In genomic region chr3:97900516-97901490, GRCm38 (mm10) we compare ENCODE assay signal across 8 mouse cellular contexts. TPM values are rescaled to one million over a fixed set of nuclear protein-coding genes. Genes with fewer than 3 reads are reported as not detected.
DNase-seq lines count a peak whose midpoint lies in the region; ATAC-seq lines count a peak whose summit lies in the region.

Sec22b (plus strand) TSS chr3:97901190.

- peak within 1 kb of the TSS; percentile 85 for H3K4me3 ChIP-seq in hindbrain, embryonic 12.5 days

- no peaks in the 10 kb centered on the region for H3K27me3 ChIP-seq in hindbrain, embryonic 12.5 days

- peaks cover 13% of the 10 kb centered on the region for H3K4me1 ChIP-seq in hindbrain, embryonic 12.5 days

- peak within 1 kb of the TSS; percentile 77 for H3K4me2 ChIP-seq in hindbrain, embryonic 12.5 days (replicated peaks)

- 5% methylated on average over 41 of the region's 41 CpGs for WGBS in hindbrain, embryonic 12.5 days

- no peaks in the 10 kb centered on the region for H3K36me3 ChIP-seq in hindbrain, embryonic 12.5 days

- ATAC-seq in hindbrain, embryonic 12.5 days (ENCODE audit: low FRiP score): peak; percentile 88

- H3K27ac ChIP-seq in hindbrain, embryonic 12.5 days: 0 out of 2 replicates have a peak within 1 kb of the TSS, but pooled peaks have one; percentile 46

- H3K9ac ChIP-seq in hindbrain, embryonic 12.5 days: peak within 1 kb of the TSS; percentile 86

- peak; percentile 95 for DNase-seq in NIH3T3 (ENCODE audit: low read depth)
- DNase-seq in cerebellum, postnatal 10 days: peak; percentile 92 to 93
- DNase-seq in frontal cortex, postnatal 10 days (ENCODE audit: low spot score in 2 of 2): peak; percentile 76 to 87
- DNase-seq in layer of hippocampus, postnatal 14 days (ENCODE audit: low spot score in 2 of 2): peak; percentile 88 to 92
- peak; percentile 90 for DNase-seq in lung, postnatal 14 days
- peak; percentile 87 for DNase-seq in retina, adult 2 months (ENCODE audit: low read depth, low spot score)
- peak; percentile 84 to 87 for DNase-seq in thymus, postnatal 36 days

- no peaks in the 10 kb centered on the region for H3K9me3 ChIP-seq in hindbrain, embryonic 12.5 days (replicated peaks)

RNA-seq across cellular contexts. Expression of gene Sec22b, which starts in this region (rescaled TPM):
- 104 and 114 TPM in 2 replicates for polyA plus RNA-seq in hindbrain, embryonic 12.5 days (2016; fragmentation: Nextera tagmentation; extraction: Ambion mirVana)
- total RNA-seq in layer of hippocampus, postnatal 14 days (2021): 10 to 100 TPM; 66.7 to 68.1 TPM

Comparison
In these comparisons a context has a peak if more than half of its experiments do, and no peak if none do; other contexts are left out.
1. Peak in every context shown above with its lines: DNase-seq, ATAC-seq, H3K4me3 ChIP-seq and H3K27ac ChIP-seq.